Mouse (Mus musculus) G1E (cell line): ENCODE measurements around the gene Slc2a4. TPM values are rescaled to one million over a fixed set of nuclear protein-coding genes. Genes with fewer than 3 reads are reported as not detected.

Experiments used
- ATAC-seq: 2 replicates; pipeline ENCODE4 v1.8.0; 2016; ENCODE audit warnings: mild to moderate bottlenecking; ENCODE audit not compliant: insufficient number of reproducible peaks, poor library complexity, low FRiP score, severe bottlenecking; ENCODE audit errors: extremely low read depth
- DNase-seq: peaks from one replicate; pipeline ENCODE4 v3.0.0; 2012; ENCODE audit warnings: low spot score
- H3K27me3 ChIP-seq: 2 replicates; pipeline ENCODE4 v1.6.1; 2012; ENCODE audit warnings: mild to moderate bottlenecking, low read length, inconsistent platforms; ENCODE audit not compliant: insufficient read depth
- H3K36me3 ChIP-seq: replicated peaks from 2 replicates; pipeline ENCODE3; 2012; ENCODE audit warnings: mild to moderate bottlenecking, inconsistent platforms
- H3K4me1 ChIP-seq: 2 replicates; pipeline ENCODE4 v1.6.1; 2012; ENCODE audit warnings: low read depth, low read length, inconsistent platforms, mixed read lengths; ENCODE audit not compliant: insufficient read depth
- H3K4me3 ChIP-seq: 2 replicates; pipeline ENCODE4 v1.5.1; 2012; ENCODE audit warnings: low read depth, mild to moderate bottlenecking, inconsistent platforms, low read length, moderate library complexity, mixed read lengths
- H3K9me3 ChIP-seq: replicated peaks from 2 replicates; pipeline ENCODE4 v1.6.1; 2012; ENCODE audit warnings: inconsistent platforms
- CTCF ChIP-seq: IDR thresholded peaks from 2 replicates; pipeline ENCODE4 v1.5.1; 2012; ENCODE audit warnings: low read depth, low read length, inconsistent platforms, mixed read lengths
- GATA1 ChIP-seq: IDR thresholded peaks from 2 replicates; pipeline ENCODE4 v1.6.1; 2012; ENCODE audit warnings: borderline replicate concordance, low read length, inconsistent platforms, mixed read lengths
- GATA2 ChIP-seq: IDR thresholded peaks from 2 replicates; pipeline ENCODE4 v1.6.1; 2012; ENCODE audit warnings: low read depth, low read length, inconsistent platforms, borderline replicate concordance
- POLR2AphosphoS5 ChIP-seq: IDR thresholded peaks from 2 replicates; pipeline ENCODE4 v1.6.1; 2012; ENCODE audit warnings: low read depth, low read length, inconsistent platforms; ENCODE audit not compliant: insufficient replicate concordance
- TAL1 ChIP-seq: conservative IDR thresholded peaks from 2 replicates; pipeline ENCODE4 v1.6.1; 2012; ENCODE audit warnings: low read depth, low read length, inconsistent platforms, mixed read lengths
- polyA plus RNA-seq: library from polyadenylated mRNA; stranded (reverse); fragments of >175 nt; gene quantifications from 2 replicates; pipeline ENCODE4 v1.2.3, GENCODE M21; 2012
- total RNA-seq, 2 experiments: library from RNA; stranded (forward) in 1 of 2; stranded (reverse) in 1 of 2; fragments of 200-1000 nt in 1 of 2; fragments of >200 nt in 1 of 2; fragmentation: Nextera tagmentation in 1 of 2; gene quantifications; 2 replicates each; pipeline ENCODE4 v1.2.3; 2014 to 2017

Gene Slc2a4
- total and polyA plus RNA-seq, 3 experiments, result 0.16 to 10.6 (median 0.16) TPM

GRCm38 (mm10) chr11:69937385-69937784 lies 10.6 kb downstream of the Slc2a4 start:
- H3K36me3 ChIP-seq, result no peaks in the 10 kb centered on the region
- no peak for DNase-seq
- peaks cover 12% of the 10 kb centered on the region for H3K9me3 ChIP-seq
- TF ChIP-seq GATA2, result no peak
- TF ChIP-seq POLR2AphosphoS5, result no peak
- TF ChIP-seq TAL1, result no peak
- no peak for TF ChIP-seq CTCF
- TF ChIP-seq GATA1, result no peak
- ATAC-seq, result no peak
- H3K4me3 ChIP-seq, result no peak overlapping the region
- H3K27me3 ChIP-seq, result peaks cover 74% of the 10 kb centered on the region
- H3K4me1 ChIP-seq, result peaks cover 21% of the 10 kb centered on the region

- H3K36me3 ChIP-seq, result no peaks in the 10 kb centered on the region
- DNase-seq (no peak), ATAC-seq (no peak)
- H3K4me3 ChIP-seq, result no peak overlapping the region
- no peak for TF ChIP-seq CTCF
- TF ChIP-seq POLR2AphosphoS5, result no peak
- no peak for TF ChIP-seq GATA2
- TF ChIP-seq GATA1, result no peak
- TF ChIP-seq TAL1, result no peak
- H3K9me3 ChIP-seq, result peaks cover 12% of the 10 kb centered on the region
- peaks cover 27% of the 10 kb centered on the region for H3K4me1 ChIP-seq
- peaks cover 70% of the 10 kb centered on the region for H3K27me3 ChIP-seq
Measured at GRCm38 (mm10) chr11:69936714-69937347, 11.2 kb downstream of the Slc2a4 start.

DNA sequence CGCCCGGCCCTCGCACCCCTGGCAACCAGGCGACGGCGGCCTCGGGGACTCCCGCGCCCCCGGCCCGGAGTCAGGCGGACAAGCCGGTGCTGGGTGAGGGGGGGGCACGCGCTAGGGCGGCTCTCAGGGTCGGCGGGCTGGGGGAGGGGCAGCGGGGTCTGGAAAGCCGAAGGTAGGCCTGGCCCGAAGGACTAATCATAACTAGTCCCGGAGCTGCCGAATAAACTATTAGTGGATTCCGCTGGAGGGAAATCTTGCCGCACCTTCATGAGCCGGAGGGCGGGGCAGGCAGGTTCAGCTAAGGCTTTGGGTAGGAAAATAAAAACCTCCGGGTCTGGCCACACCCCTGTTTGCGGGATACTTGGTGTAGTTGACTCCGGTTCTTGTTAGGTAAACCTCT lies 11.8 kb downstream of the Slc2a4 start:
- Histone ChIP-seq H3K27me3 (peaks cover 67% of the 10 kb centered on the region), H3K36me3 (no peaks in the 10 kb centered on the region), H3K9me3 (peaks cover 12% of the 10 kb centered on the region), H3K4me3 (no peak overlapping the region), H3K4me1 (peaks cover 34% of the 10 kb centered on the region)
- DNase-seq (no peak), ATAC-seq (no peak)
- TF ChIP-seq GATA2 (no peak), POLR2AphosphoS5 (no peak), CTCF (no peak), GATA1 (no peak), TAL1 (no peak)

DNA sequence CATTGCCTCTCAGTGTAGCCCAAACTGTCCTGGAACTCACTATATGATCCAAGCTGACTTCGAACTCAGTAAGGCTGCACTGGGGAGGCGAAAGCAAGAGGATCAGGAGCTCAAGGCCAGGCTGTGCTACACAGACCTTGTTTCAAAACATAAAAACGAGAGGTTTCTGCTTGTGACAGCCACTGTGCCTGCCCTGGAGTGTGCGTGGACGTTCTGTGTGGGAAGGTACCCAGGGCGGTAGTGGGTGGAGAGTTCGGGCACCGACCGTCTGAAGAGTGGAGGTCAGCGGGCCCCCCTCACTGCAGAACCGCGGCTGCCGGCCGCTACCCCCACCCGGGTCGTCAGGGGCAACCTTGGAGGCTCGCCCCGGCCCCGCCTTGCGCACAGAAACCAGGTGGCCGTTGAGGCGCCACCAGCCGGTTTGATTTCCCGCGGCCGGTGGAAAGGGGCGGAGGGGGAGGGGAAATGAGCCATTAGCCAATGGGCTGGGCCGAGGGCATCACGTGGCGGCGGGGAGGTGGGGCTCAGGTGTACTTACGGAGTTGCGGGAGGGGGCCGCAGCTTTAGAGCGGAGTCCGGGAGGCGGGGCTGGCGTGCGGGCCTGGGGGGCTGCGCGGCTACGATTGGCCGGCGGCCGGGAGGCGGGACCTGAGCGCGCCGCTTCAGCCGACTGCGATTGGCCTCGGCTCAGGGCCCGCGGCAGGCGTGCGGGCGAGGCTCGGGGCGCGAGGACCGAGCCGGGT lies 12.7 kb downstream of the Slc2a4 start, which contains the start of gene Ybx2:
Ybx2 (plus strand) TSS at position 660 of the 743 bp plus-strand sequence.
- TF ChIP-seq GATA1, result no peak
- Histone ChIP-seq H3K4me1 (peaks cover 38% of the 10 kb centered on the region), H3K27me3 (peaks cover 60% of the 10 kb centered on the region), H3K36me3 (no peaks in the 10 kb centered on the region), H3K9me3 (peaks cover 12% of the 10 kb centered on the region), H3K4me3 (peak within 1 kb of the TSS; percentile 27; the same call in 1 of the 2 replicates)
- DNase-seq, result no peak
- no peak for ATAC-seq

GRCm38 (mm10) chr11:69934681-69935080 lies 13.3 kb downstream of the Slc2a4 start:
- Histone ChIP-seq H3K9me3 (peaks cover 14% of the 10 kb centered on the region), H3K36me3 (no peaks in the 10 kb centered on the region), H3K4me1 (peaks cover 44% of the 10 kb centered on the region), H3K27me3 (peaks cover 54% of the 10 kb centered on the region), H3K4me3 (no peak overlapping the region)
- ATAC-seq, result no peak
- no peak for TF ChIP-seq TAL1
- no peak for TF ChIP-seq GATA2
- TF ChIP-seq CTCF, result no peak
- no peak for TF ChIP-seq POLR2AphosphoS5
- no peak for DNase-seq

DNA sequence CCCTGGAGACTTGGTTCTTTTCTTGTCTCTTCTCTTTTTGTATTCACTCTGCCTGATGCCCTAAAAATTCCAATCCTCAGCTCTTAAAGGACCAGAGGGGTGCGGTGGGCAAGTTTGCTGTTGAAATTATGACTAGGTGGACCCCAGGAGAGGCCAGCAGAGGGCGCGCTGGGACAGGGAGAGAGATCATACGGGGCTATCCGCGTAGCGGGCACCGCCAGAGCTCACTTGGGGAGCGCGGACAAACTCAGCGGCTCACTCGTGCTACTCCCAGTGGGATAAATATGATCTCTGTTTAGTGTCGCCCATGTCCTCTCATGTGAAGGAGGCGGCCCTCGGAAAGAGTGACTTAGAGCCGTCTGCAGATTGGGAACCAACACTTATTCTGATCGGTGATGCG lies 13.8 kb downstream of the Slc2a4 start:
- H3K27me3 ChIP-seq, result peaks cover 49% of the 10 kb centered on the region
- H3K36me3 ChIP-seq, result no peaks in the 10 kb centered on the region
- H3K9me3 ChIP-seq, result peaks cover 14% of the 10 kb centered on the region
- TF ChIP-seq GATA2 (no peak), CTCF (peak; percentile 35; the same call in 1 of the 2 replicates), POLR2AphosphoS5 (no peak), GATA1 (no peak), TAL1 (no peak)
- peak; percentile 57 for DNase-seq
- peaks cover 50% of the 10 kb centered on the region for H3K4me1 ChIP-seq
- H3K4me3 ChIP-seq, result no peak overlapping the region; the same call in 1 of the 2 replicates
- no peak for ATAC-seq
